Mouse (Mus musculus): ENCODE data around the gene Cubn.

Cubn gene

GRCm38 (mm10) chr2:13484566-13484965 lies 7.0 kb downstream of the Cubn start:
- no peak for DNase-seq (ENCODE audit: low spot score)

GRCm38 (mm10) chr2:13480744-13481143 lies 10.9 kb downstream of the Cubn start:
- no peak for DNase-seq (ENCODE audit: low spot score)

- no peak for DNase-seq (ENCODE audit: low spot score)
Observed at GRCm38 (mm10) chr2:13479165-13479564, 12.4 kb downstream of the Cubn start.

GRCm38 (mm10) chr2:13470108-13470507 lies 21.5 kb downstream of the Cubn start:
- DNase-seq (ENCODE audit: low spot score) = no peak

GRCm38 (mm10) chr2:13469641-13470040 lies 22.0 kb downstream of the Cubn start:
- DNase-seq (ENCODE audit: low spot score) = no peak

- DNase-seq (ENCODE audit: low spot score) = no peak
Observed at GRCm38 (mm10) chr2:13466685-13467084, 24.9 kb downstream of the Cubn start.

- no peak for DNase-seq (ENCODE audit: low spot score)
Observed at GRCm38 (mm10) chr2:13458088-13458487, 33.5 kb downstream of the Cubn start.

GRCm38 (mm10) chr2:13456821-13457220 lies 34.8 kb downstream of the Cubn start:
- no peak for DNase-seq (ENCODE audit: low spot score)

- DNase-seq (ENCODE audit: low spot score) = no peak
Observed at GRCm38 (mm10) chr2:13451495-13452491, 39.8 kb downstream of the Cubn start.

GRCm38 (mm10) chr2:13450895-13451294 lies 40.7 kb downstream of the Cubn start:
- DNase-seq (ENCODE audit: low spot score) = no peak

GRCm38 (mm10) chr2:13450470-13450869 lies 41.1 kb downstream of the Cubn start:
- no peak for DNase-seq (ENCODE audit: low spot score)

GRCm38 (mm10) chr2:13445156-13445555 lies 46.5 kb downstream of the Cubn start:
- no peak for DNase-seq (ENCODE audit: low spot score)

GRCm38 (mm10) chr2:13438983-13439382 lies 52.6 kb downstream of the Cubn start:
- DNase-seq (ENCODE audit: low spot score) = no peak

- no peak for DNase-seq (ENCODE audit: low spot score)
Observed at GRCm38 (mm10) chr2:13438275-13438845, 53.3 kb downstream of the Cubn start.

- no peak for DNase-seq (ENCODE audit: low spot score)
Observed at GRCm38 (mm10) chr2:13432002-13432401, 59.6 kb downstream of the Cubn start.

- DNase-seq (ENCODE audit: low spot score) = no peak
Observed at GRCm38 (mm10) chr2:13421974-13422760, 69.4 kb downstream of the Cubn start.

GRCm38 (mm10) chr2:13416765-13417524 lies 74.7 kb downstream of the Cubn start:
- DNase-seq (ENCODE audit: low spot score) = no peak

GRCm38 (mm10) chr2:13413520-13414178 lies 78.0 kb downstream of the Cubn start:
- peak; percentile 67 for DNase-seq (ENCODE audit: low spot score)

GRCm38 (mm10) chr2:13410660-13411059 lies 81.0 kb downstream of the Cubn start:
- DNase-seq (ENCODE audit: low spot score) = no peak

GRCm38 (mm10) chr2:13409767-13410519 lies 81.7 kb downstream of the Cubn start:
- no peak for DNase-seq (ENCODE audit: low spot score)
